Mouse (Mus musculus): ENCODE measurements around the gene Ccdc88b. TPM values are rescaled to one million over a fixed set of nuclear protein-coding genes. Genes with fewer than 3 reads are reported as not detected.
A peak's percentile ranks its signal among the peaks of the same experiment; 100 is the strongest.

Gene Ccdc88b
- polyA plus RNA-seq, 1 experiment from 2014 or later: 1.4 TPM

- Histone ChIP-seq H3K4me1 (replicated peaks; ENCODE audit: control insufficient read depth, insufficient read depth, low read length) (no peaks in the 10 kb centered on the region), H3K4me2 (replicated peaks; ENCODE audit: low read depth) (peak overlapping the region; percentile 98), H3K27me3 (replicated peaks; ENCODE audit: control insufficient read depth, insufficient read depth, low read length) (no peaks in the 10 kb centered on the region), H3K4me3 (ENCODE audit: low read depth, low read length) (peak overlapping the region; percentile 68), H3K27ac (ENCODE audit: low read depth, low read length) (peak overlapping the region; percentile 46), H3K9ac (ENCODE audit: low read depth, low read length) (peak overlapping the region; percentile 67), H3K36me3 (ENCODE audit: control insufficient read depth, insufficient read depth) (peaks cover 22% of the 10 kb centered on the region), H3K9me3 (ENCODE audit: control insufficient read depth) (no peaks in the 10 kb centered on the region)
- peak; percentile 3 for TF ChIP-seq CTCF (IDR thresholded peaks at IDR 0.05; ENCODE audit: low read depth)
- ATAC-seq: peak; percentile 42
- WGBS: 5% methylated on average over 44 of the region's 46 CpGs
These were observed 18.2 kb downstream of the Ccdc88b start for GRCm38 (mm10) chr19:6839615-6840474.

- no peaks in the 10 kb centered on the region for H3K4me1 ChIP-seq (replicated peaks; ENCODE audit: control insufficient read depth, insufficient read depth, low read length)
- 88% methylated on average over 8 of the region's 8 CpGs for WGBS
- H3K9me3 ChIP-seq (ENCODE audit: control insufficient read depth): no peaks in the 10 kb centered on the region
- no peak for TF ChIP-seq CTCF (IDR thresholded peaks at IDR 0.05; ENCODE audit: low read depth)
- peaks cover 48% of the 10 kb centered on the region for H3K36me3 ChIP-seq (ENCODE audit: control insufficient read depth, insufficient read depth)
- ATAC-seq: no peak
- H3K27ac ChIP-seq (ENCODE audit: low read depth, low read length): no peak overlapping the region
- no peak overlapping the region for H3K4me2 ChIP-seq (replicated peaks; ENCODE audit: low read depth)
- H3K9ac ChIP-seq (ENCODE audit: low read depth, low read length): no peak overlapping the region
- peaks cover 11% of the 10 kb centered on the region; the same call in 1 of the 2 replicates for H3K27me3 ChIP-seq (replicated peaks; ENCODE audit: control insufficient read depth, insufficient read depth, low read length)
- H3K4me3 ChIP-seq (ENCODE audit: low read depth, low read length): no peak overlapping the region
These were observed 25.6 kb downstream of the Ccdc88b start for GRCm38 (mm10) chr19:6832363-6832762.

GRCm38 (mm10) chr19:6831331-6831730 lies 26.7 kb downstream of the Ccdc88b start:
- Histone ChIP-seq H3K9ac (ENCODE audit: low read depth, low read length) (no peak overlapping the region), H3K27me3 (replicated peaks; ENCODE audit: control insufficient read depth, insufficient read depth, low read length) (peaks cover 11% of the 10 kb centered on the region; the same call in 1 of the 2 replicates), H3K4me1 (replicated peaks; ENCODE audit: control insufficient read depth, insufficient read depth, low read length) (no peaks in the 10 kb centered on the region), H3K4me2 (replicated peaks; ENCODE audit: low read depth) (no peak overlapping the region), H3K9me3 (ENCODE audit: control insufficient read depth) (no peaks in the 10 kb centered on the region), H3K4me3 (ENCODE audit: low read depth, low read length) (no peak overlapping the region), H3K36me3 (ENCODE audit: control insufficient read depth, insufficient read depth) (peaks cover 39% of the 10 kb centered on the region), H3K27ac (ENCODE audit: low read depth, low read length) (no peak overlapping the region)
- no peak for ATAC-seq
- 55% methylated on average over 17 of the region's 17 CpGs for WGBS
- no peak for TF ChIP-seq CTCF (IDR thresholded peaks at IDR 0.05; ENCODE audit: low read depth)

DNA sequence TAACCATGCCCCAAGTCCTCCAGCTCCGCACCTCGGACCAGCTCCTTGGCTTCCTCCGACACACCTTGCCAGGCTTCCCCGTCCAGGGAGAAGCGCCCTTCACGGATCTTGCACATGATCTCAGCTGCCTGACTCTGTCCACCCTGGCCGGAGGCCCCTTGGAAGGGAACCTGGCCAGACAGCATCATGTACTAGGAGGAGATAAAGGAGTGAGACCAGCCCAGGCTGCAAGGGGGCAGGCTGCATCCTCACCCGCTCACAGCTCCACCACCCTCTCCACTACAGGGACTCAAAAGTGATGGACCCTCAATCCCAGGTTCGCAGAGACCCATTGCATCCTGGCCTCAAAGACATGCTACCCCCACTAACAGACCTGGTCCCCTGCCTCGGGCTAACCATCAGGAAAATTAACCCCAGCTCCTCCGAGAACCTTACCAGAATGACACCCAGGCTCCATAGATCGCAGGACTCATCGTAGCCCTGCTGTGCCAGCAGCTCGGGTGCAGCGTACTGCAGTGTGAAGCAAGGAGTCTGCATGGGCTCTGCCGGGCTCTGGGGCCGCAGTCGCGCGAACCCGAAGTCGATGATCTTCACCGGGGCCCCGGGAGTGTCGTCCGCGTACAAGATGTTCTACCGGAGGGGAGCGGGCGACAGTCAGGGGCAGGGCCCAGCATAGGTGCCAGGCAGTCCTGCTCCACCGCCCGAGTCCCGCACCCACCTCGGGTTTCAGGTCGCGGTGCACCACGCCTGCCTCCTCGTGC lies 27.3 kb downstream of the Ccdc88b start:
- 55% methylated on average over 38 of the region's 38 CpGs for WGBS
- ATAC-seq: no peak
- H3K4me3 ChIP-seq (ENCODE audit: low read depth, low read length): no peak overlapping the region

DNA sequence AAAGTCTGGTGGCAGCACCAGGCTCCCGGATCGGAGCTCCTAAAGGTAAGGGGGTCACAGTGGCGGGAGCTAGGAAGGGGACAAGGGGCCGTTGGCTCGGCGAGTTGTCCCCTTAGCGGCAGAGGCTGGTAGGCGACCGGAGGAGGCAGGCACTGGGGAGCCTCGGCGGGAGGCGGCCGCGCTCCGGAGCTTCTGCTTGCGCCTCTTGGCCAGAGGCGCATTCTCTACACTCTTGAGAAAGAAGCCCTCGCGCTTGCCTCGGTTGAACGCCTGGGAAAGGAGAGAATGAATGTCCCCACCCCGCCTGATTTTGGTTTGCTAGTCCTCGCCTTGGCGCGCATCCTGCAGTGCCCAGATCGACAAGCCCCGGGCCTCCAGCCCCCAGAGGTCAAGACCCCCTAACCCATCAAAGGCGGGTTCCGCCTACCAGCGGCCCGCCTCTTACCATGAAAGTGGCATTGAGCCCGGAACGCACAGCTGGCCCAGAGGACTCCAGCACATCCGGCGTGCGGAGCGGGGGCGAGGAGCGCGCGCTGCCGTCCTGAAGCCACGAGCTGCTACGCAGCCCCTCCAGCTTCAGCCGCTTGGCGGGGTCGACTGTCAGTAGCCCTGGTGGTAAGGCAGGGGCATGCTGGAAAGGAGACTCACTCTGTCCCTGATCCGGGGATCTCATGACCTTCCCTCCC lies 28.0 kb downstream of the Ccdc88b start:
- TF ChIP-seq CTCF (IDR thresholded peaks at IDR 0.05; ENCODE audit: low read depth): 0 out of 2 replicates have a peak, but pooled peaks have one; percentile 6
- Histone ChIP-seq H3K9me3 (ENCODE audit: control insufficient read depth) (no peaks in the 10 kb centered on the region), H3K4me3 (ENCODE audit: low read depth, low read length) (no peak overlapping the region), H3K9ac (ENCODE audit: low read depth, low read length) (no peak overlapping the region), H3K4me2 (replicated peaks; ENCODE audit: low read depth) (peak overlapping the region; percentile 32), H3K36me3 (ENCODE audit: control insufficient read depth, insufficient read depth) (peaks cover 36% of the 10 kb centered on the region), H3K4me1 (replicated peaks; ENCODE audit: control insufficient read depth, insufficient read depth, low read length) (no peaks in the 10 kb centered on the region), H3K27ac (ENCODE audit: low read depth, low read length) (no peak overlapping the region), H3K27me3 (replicated peaks; ENCODE audit: control insufficient read depth, insufficient read depth, low read length) (peaks cover 11% of the 10 kb centered on the region; the same call in 1 of the 2 replicates)
- ATAC-seq: no peak
- WGBS: 43% methylated on average over 47 of the region's 48 CpGs

More for the DNA sequence above, 27.3 kb downstream of the Ccdc88b start:
- H3K27ac ChIP-seq (ENCODE audit: low read depth, low read length): no peak overlapping the region
- no peak overlapping the region for H3K9ac ChIP-seq (ENCODE audit: low read depth, low read length)
- TF ChIP-seq CTCF (IDR thresholded peaks at IDR 0.05; ENCODE audit: low read depth): no peak
- peaks cover 11% of the 10 kb centered on the region; the same call in 1 of the 2 replicates for H3K27me3 ChIP-seq (replicated peaks; ENCODE audit: control insufficient read depth, insufficient read depth, low read length)
- peaks cover 38% of the 10 kb centered on the region for H3K36me3 ChIP-seq (ENCODE audit: control insufficient read depth, insufficient read depth)
- H3K9me3 ChIP-seq (ENCODE audit: control insufficient read depth): no peaks in the 10 kb centered on the region
- H3K4me1 ChIP-seq (replicated peaks; ENCODE audit: control insufficient read depth, insufficient read depth, low read length): no peaks in the 10 kb centered on the region
- no peak overlapping the region for H3K4me2 ChIP-seq (replicated peaks; ENCODE audit: low read depth)
